Mouse (Mus musculus) erythroblast, embryonic 14.5 days (primary cell): ENCODE measurements around the gene Nkpd1. TPM values are rescaled to one million over a fixed set of nuclear protein-coding genes. Genes with fewer than 3 reads are reported as not detected.

Experiments
- H3K27me3 ChIP-seq: 2 replicates; pipeline ENCODE4 v1.6.1; 2012; ENCODE audit warnings: inconsistent platforms; ENCODE audit not compliant: control insufficient read depth
- H3K36me3 ChIP-seq: 2 replicates; pipeline ENCODE4 v1.6.1; 2012; ENCODE audit warnings: mild to moderate bottlenecking, inconsistent platforms; ENCODE audit not compliant: control insufficient read depth
- H3K4me1 ChIP-seq: 2 replicates; pipeline ENCODE4 v1.6.1; 2012; ENCODE audit warnings: inconsistent platforms; ENCODE audit not compliant: control insufficient read depth
- H3K4me3 ChIP-seq: replicated peaks from 2 replicates; pipeline ENCODE3; 2012; ENCODE audit warnings: moderate library complexity, mild to moderate bottlenecking, inconsistent platforms
- H3K9me3 ChIP-seq: 2 replicates; pipeline ENCODE4 v1.6.1; 2012; ENCODE audit warnings: low read length, inconsistent platforms, mixed read lengths; ENCODE audit not compliant: control insufficient read depth
- GATA1 ChIP-seq: IDR thresholded peaks from 2 replicates; pipeline ENCODE4 v1.6.1; 2012; ENCODE audit warnings: low read length, inconsistent platforms, mixed read lengths
- TAL1 ChIP-seq: IDR thresholded peaks from 3 replicates; pipeline ENCODE4 v1.6.1; 2012; ENCODE audit warnings: low read length, inconsistent platforms, mixed read lengths
- polyA plus RNA-seq: library from polyadenylated mRNA; stranded (reverse); fragments of >175 nt; gene quantifications from 2 replicates; pipeline ENCODE4 v1.2.3, GENCODE M21; 2012

Gene Nkpd1
- polyA plus RNA-seq, 1 experiment = 0.02 TPM

GRCm38 (mm10) chr7:19485488-19485887 is 32.1 kb upstream of the Nkpd1 start:
- no peak for TF ChIP-seq TAL1
- TF ChIP-seq GATA1 = no peak
- Histone ChIP-seq H3K4me1 (no peaks in the 10 kb centered on the region), H3K4me3 (no peak overlapping the region), H3K27me3 (peaks cover 18% of the 10 kb centered on the region; the same call in 1 of the 2 replicates), H3K9me3 (no peaks in the 10 kb centered on the region), H3K36me3 (no peaks in the 10 kb centered on the region)

- H3K4me1 ChIP-seq = no peaks in the 10 kb centered on the region
- no peak overlapping the region for H3K4me3 ChIP-seq
- no peaks in the 10 kb centered on the region for H3K9me3 ChIP-seq
- no peaks in the 10 kb centered on the region for H3K36me3 ChIP-seq
- TF ChIP-seq TAL1 (no peak), GATA1 (no peak)
- H3K27me3 ChIP-seq = peaks cover 24% of the 10 kb centered on the region
Observed at GRCm38 (mm10) chr7:19486549-19486948, 31.1 kb upstream of the Nkpd1 start.

GRCm38 (mm10) chr7:19489525-19489924 is 28.1 kb upstream of the Nkpd1 start:
- Histone ChIP-seq H3K4me3 (no peak overlapping the region), H3K27me3 (peaks cover 33% of the 10 kb centered on the region), H3K4me1 (no peaks in the 10 kb centered on the region), H3K9me3 (no peaks in the 10 kb centered on the region), H3K36me3 (no peaks in the 10 kb centered on the region)
- TF ChIP-seq TAL1 = no peak
- no peak for TF ChIP-seq GATA1

- no peaks in the 10 kb centered on the region for H3K9me3 ChIP-seq
- H3K4me3 ChIP-seq = no peak overlapping the region
- H3K36me3 ChIP-seq = no peaks in the 10 kb centered on the region
- no peak for TF ChIP-seq TAL1
- TF ChIP-seq GATA1 = no peak
- peaks cover 33% of the 10 kb centered on the region for H3K27me3 ChIP-seq
- H3K4me1 ChIP-seq = no peaks in the 10 kb centered on the region
Observed at GRCm38 (mm10) chr7:19491731-19492130, 25.9 kb upstream of the Nkpd1 start.

GRCm38 (mm10) chr7:19494751-19495474 is 22.7 kb upstream of the Nkpd1 start:
- TF ChIP-seq GATA1 (no peak), TAL1 (no peak)
- Histone ChIP-seq H3K4me1 (peaks cover 5% of the 10 kb centered on the region), H3K27me3 (peaks cover 15% of the 10 kb centered on the region)

GRCm38 (mm10) chr7:19495521-19496213 is 22.0 kb upstream of the Nkpd1 start:
- Histone ChIP-seq H3K36me3 (no peaks in the 10 kb centered on the region), H3K4me1 (peaks cover 5% of the 10 kb centered on the region), H3K27me3 (peaks cover 14% of the 10 kb centered on the region), H3K9me3 (no peaks in the 10 kb centered on the region), H3K4me3 (no peak overlapping the region)
- TF ChIP-seq TAL1 (no peak), GATA1 (no peak)

More at GRCm38 (mm10) chr7:19494751-19495474, 22.7 kb upstream of the Nkpd1 start:
- H3K4me3 ChIP-seq = no peak overlapping the region
- H3K36me3 ChIP-seq = no peaks in the 10 kb centered on the region
- H3K9me3 ChIP-seq = no peaks in the 10 kb centered on the region

GRCm38 (mm10) chr7:19496214-19496555 is 21.5 kb upstream of the Nkpd1 start:
- Histone ChIP-seq H3K9me3 (no peaks in the 10 kb centered on the region), H3K4me1 (peaks cover 5% of the 10 kb centered on the region), H3K4me3 (no peak overlapping the region), H3K27me3 (peaks cover 11% of the 10 kb centered on the region), H3K36me3 (no peaks in the 10 kb centered on the region)
- TF ChIP-seq GATA1 (no peak), TAL1 (no peak)

- Histone ChIP-seq H3K9me3 (no peaks in the 10 kb centered on the region), H3K27me3 (no peaks in the 10 kb centered on the region), H3K4me1 (peaks cover 5% of the 10 kb centered on the region), H3K4me3 (no peak overlapping the region), H3K36me3 (no peaks in the 10 kb centered on the region)
- TF ChIP-seq GATA1 = no peak
- no peak for TF ChIP-seq TAL1
Observed at GRCm38 (mm10) chr7:19498326-19498725, 19.3 kb upstream of the Nkpd1 start.
